Mouse (Mus musculus) CH12.LX (cell line): ENCODE measurements at regions not wholly inside any gene's neighbourhood (a gene's known extent, or its start where the extent isn't known, plus 50 kb on each side); places are given as distances from the start of the nearest gene placed in this dataset.

Experiments
- DNase-seq: peaks from one replicate; pipeline ENCODE4 v3.0.0-alpha.2; 2013; ENCODE audit errors: extremely low read depth
- H3K27ac ChIP-seq: 2 replicates; pipeline ENCODE4 v1.5.1; 2012; ENCODE audit warnings: low read depth, mild to moderate bottlenecking, control low read depth, moderate library complexity; ENCODE audit not compliant: insufficient read depth
- H3K27me3 ChIP-seq: replicated peaks from 2 replicates; pipeline ENCODE3; 2012; ENCODE audit warnings: inconsistent platforms
- H3K36me3 ChIP-seq, 2 experiments: replicated peaks in 1 of 2; 2 replicates each; pipeline versions ENCODE3 to v1.6.1; 2012; ENCODE audit warnings: inconsistent platforms in 1 of 2, low read length in 1 of 2, mild to moderate bottlenecking in 1 of 2, mixed read lengths in 1 of 2, moderate library complexity in 1 of 2; ENCODE audit not compliant: control insufficient read depth in 1 of 2, insufficient read depth in 1 of 2
- H3K4me1 ChIP-seq, 2 experiments: 2 replicates each; pipeline ENCODE4 v1.6.1; 2012; ENCODE audit warnings: inconsistent platforms in 1 of 2, moderate library complexity in 1 of 2; ENCODE audit not compliant: insufficient read depth in 2 of 2, control insufficient read depth in 1 of 2
- H3K4me2 ChIP-seq: 2 replicates; pipeline ENCODE4 v1.6.1; 2012; ENCODE audit warnings: low read depth, mild to moderate bottlenecking, control low read depth; ENCODE audit not compliant: poor library complexity, insufficient read depth, severe bottlenecking
- H3K4me3 ChIP-seq, 3 experiments: fragments of 150-350 bp in 1 of 3; sonication (generic) in 1 of 3; replicated peaks in 1 of 3; 2 replicates each; pipeline versions ENCODE3 to v1.5.1; 2011 to 2012; ENCODE audit warnings: low read depth in 2 of 3, low read length in 2 of 3, mild to moderate bottlenecking in 2 of 3, moderate library complexity in 2 of 3, control low read depth in 1 of 3, improper control_type of control experiment in 1 of 3, inconsistent platforms in 1 of 3, mixed read lengths in 1 of 3; ENCODE audit not compliant: poor library complexity in 1 of 3
- H3K79me2 ChIP-seq: replicated peaks from 2 replicates; pipeline ENCODE4 v1.6.1; 2012; ENCODE audit warnings: mild to moderate bottlenecking, moderate library complexity; ENCODE audit not compliant: control insufficient read depth, poor library complexity, insufficient read depth, severe bottlenecking; ENCODE audit errors: extremely low read depth
- H3K9ac ChIP-seq: 2 replicates; pipeline ENCODE4 v1.6.1; 2012; ENCODE audit warnings: low read depth, mild to moderate bottlenecking, control low read depth, moderate library complexity; ENCODE audit not compliant: insufficient read depth
- H3K9me3 ChIP-seq: replicated peaks from 2 replicates; pipeline ENCODE3; 2012; ENCODE audit warnings: low read length, inconsistent platforms, mixed read lengths
- BHLHE40 ChIP-seq: IDR thresholded peaks from 2 replicates; pipeline ENCODE4 v1.6.1; 2011; ENCODE audit warnings: mild to moderate bottlenecking, low read depth, low read length, improper control_type of control experiment
- CHD1 ChIP-seq: IDR thresholded peaks from 2 replicates; pipeline ENCODE4 v1.6.1; 2012; ENCODE audit warnings: low read depth, low read length, improper control_type of control experiment, inconsistent platforms
- CHD2 ChIP-seq: IDR thresholded peaks from 2 replicates; pipeline ENCODE4 v1.6.1; 2011; ENCODE audit warnings: low read length, improper control_type of control experiment
- E2F4 ChIP-seq: IDR thresholded peaks from 2 replicates; pipeline ENCODE4 v1.6.1; 2011; ENCODE audit warnings: low read depth, low read length, improper control_type of control experiment; ENCODE audit not compliant: insufficient replicate concordance
- ELF1 ChIP-seq: IDR thresholded peaks from 2 replicates; pipeline ENCODE4 v1.6.1; 2014; ENCODE audit warnings: low read depth, mild to moderate bottlenecking, inconsistent platforms, low read length, improper control_type of control experiment
- EP300 ChIP-seq: IDR thresholded peaks from 2 replicates; pipeline ENCODE4 v1.6.1; 2011; ENCODE audit warnings: low read length, improper control_type of control experiment
- GABPA ChIP-seq: IDR thresholded peaks from 2 replicates; pipeline ENCODE4 v1.6.1; 2012; ENCODE audit warnings: low read depth, low read length, improper control_type of control experiment, inconsistent platforms; ENCODE audit not compliant: insufficient replicate concordance
- IRF4 ChIP-seq: IDR thresholded peaks from 2 replicates; pipeline ENCODE4 v1.6.1; 2014; ENCODE audit warnings: low read depth, mild to moderate bottlenecking, inconsistent platforms, low read length, improper control_type of control experiment
- KAT2A ChIP-seq: IDR thresholded peaks from 2 replicates; pipeline ENCODE4 v1.6.1; 2012; ENCODE audit warnings: low read length, improper control_type of control experiment, inconsistent platforms; ENCODE audit not compliant: insufficient replicate concordance
- MAFK ChIP-seq: IDR thresholded peaks from 2 replicates; pipeline ENCODE4 v1.6.1; 2011; ENCODE audit warnings: low read length, improper control_type of control experiment; ENCODE audit not compliant: insufficient replicate concordance
- MAZ ChIP-seq: IDR thresholded peaks from 2 replicates; pipeline ENCODE4 v1.6.1; 2012; ENCODE audit warnings: low read depth, mild to moderate bottlenecking, inconsistent platforms, low read length, improper control_type of control experiment, moderate library complexity
- MEF2A ChIP-seq: IDR thresholded peaks from 2 replicates; pipeline ENCODE4 v1.6.1; 2014; ENCODE audit warnings: low read depth, mild to moderate bottlenecking, inconsistent platforms, low read length, improper control_type of control experiment, borderline replicate concordance
- NELFE ChIP-seq: IDR thresholded peaks from 2 replicates; pipeline ENCODE4 v1.6.1; 2011; ENCODE audit warnings: low read depth, low read length, improper control_type of control experiment
- NRF1 ChIP-seq: IDR thresholded peaks from 2 replicates; pipeline ENCODE4 v1.6.1; 2014; ENCODE audit warnings: low read depth, mild to moderate bottlenecking, inconsistent platforms, low read length, improper control_type of control experiment, moderate library complexity
- PAX5 ChIP-seq: IDR thresholded peaks from 2 replicates; pipeline ENCODE4 v1.6.1; 2012; ENCODE audit warnings: low read length, inconsistent platforms, mixed read lengths
- POLR2AphosphoS2 ChIP-seq: IDR thresholded peaks from 2 replicates; pipeline ENCODE4 v1.6.1; 2011; ENCODE audit warnings: low read depth, low read length, improper control_type of control experiment
- RAD21 ChIP-seq: IDR thresholded peaks from 2 replicates; pipeline ENCODE4 v1.6.1; 2011; ENCODE audit warnings: low read depth, mild to moderate bottlenecking, low read length, improper control_type of control experiment, moderate library complexity
- RCOR1 ChIP-seq: conservative IDR thresholded peaks from 2 replicates; pipeline ENCODE4 v1.6.1; 2012; ENCODE audit warnings: low read depth, mild to moderate bottlenecking, inconsistent platforms, low read length, improper control_type of control experiment
- SIN3A ChIP-seq: IDR thresholded peaks from 2 replicates; pipeline ENCODE4 v1.6.1; 2012; ENCODE audit warnings: low read length, improper control_type of control experiment, inconsistent platforms
- TBP ChIP-seq: conservative IDR thresholded peaks from 2 replicates; pipeline ENCODE4 v1.6.1; 2011; ENCODE audit warnings: low read depth, low read length, improper control_type of control experiment
- UBTF ChIP-seq: IDR thresholded peaks from 2 replicates; pipeline ENCODE4 v1.6.1; 2012; ENCODE audit warnings: low read depth, mild to moderate bottlenecking, inconsistent platforms, low read length, improper control_type of control experiment, moderate library complexity
- USF1 ChIP-seq: IDR thresholded peaks from 2 replicates; pipeline ENCODE4 v1.6.1; 2014; ENCODE audit warnings: low read depth, mild to moderate bottlenecking, inconsistent platforms, low read length, improper control_type of control experiment
- ZC3H11A ChIP-seq: IDR thresholded peaks from 2 replicates; pipeline ENCODE4 v1.6.1; 2012; ENCODE audit warnings: low read depth, mild to moderate bottlenecking, inconsistent platforms, low read length, improper control_type of control experiment
- ZNF384 ChIP-seq: IDR thresholded peaks from 2 replicates; pipeline ENCODE4 v1.6.1; 2012; ENCODE audit warnings: low read depth, low read length, improper control_type of control experiment, inconsistent platforms
- dilution Hi-C: fragments of 300-500 bp; cut with MboI; formaldehyde crosslinking; loops from 2 replicates; pipeline ENCODE4 v1.14.3; 2020; ENCODE audit warnings: low sequenced_read_pairs; ENCODE audit not compliant: extremely low pct_unique_long_range_greater_than_20kb, extremely low pct_ligation_motif_present
- in situ Hi-C: fragments of 300-500 bp; cut with MboI; formaldehyde crosslinking; loops from 3 replicates; pipeline ENCODE4 v1.14.3; 2019; ENCODE audit warnings: low sequenced_read_pairs, low pct_ligation_motif_present, low pct_unique_long_range_greater_than_20kb, mixed read lengths

DNA sequence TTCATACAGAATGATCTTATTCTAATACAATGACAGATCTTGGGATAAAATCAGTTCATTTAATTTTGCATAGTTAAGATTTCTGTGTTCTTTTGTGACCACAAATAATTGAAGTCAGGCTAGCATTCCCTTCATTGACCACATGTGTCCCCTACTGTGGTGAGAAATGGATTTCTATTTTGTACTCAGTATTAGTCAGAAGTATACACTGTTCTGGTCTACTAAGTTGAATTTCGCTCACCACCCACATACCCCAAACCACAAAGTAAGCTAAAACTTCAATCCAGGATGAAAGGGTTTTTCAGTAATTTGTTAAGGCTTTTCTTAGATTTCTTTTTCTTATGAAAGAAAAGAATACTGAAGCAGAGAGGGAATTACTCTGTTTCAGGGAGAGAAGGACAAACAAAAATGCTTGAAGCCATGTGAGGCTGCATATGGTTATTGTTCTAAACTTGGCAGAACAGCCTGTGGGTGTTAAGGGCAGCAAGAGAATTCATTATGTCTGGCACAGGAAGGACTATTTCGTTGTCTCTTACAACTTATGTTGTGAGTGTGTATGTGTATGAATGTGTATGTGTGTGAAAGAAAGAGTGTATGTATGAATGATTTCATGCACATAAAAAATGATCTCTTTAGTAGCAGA lies 928.3 kb downstream of the Robo2 start:
- Histone ChIP-seq H3K79me2 (no peaks in the 10 kb centered on the region), H3K27ac (no peak overlapping the region), H3K9ac (no peak overlapping the region), H3K36me3 (no peaks in the 10 kb centered on the region), H3K4me2 (no peak overlapping the region), H3K27me3 (no peaks in the 10 kb centered on the region), H3K4me1 (no peaks in the 10 kb centered on the region), H3K4me3 (no peak overlapping the region), H3K9me3 (peaks cover 58% of the 10 kb centered on the region)
- DNase-seq, result no peak
- dilution Hi-C loops, result no loop called here
- in situ Hi-C loops, result no loop called here
- no peak for TF ChIP-seq MEF2A
- TF ChIP-seq MAZ, result no peak
- TF ChIP-seq ZNF384, result no peak
- no peak for TF ChIP-seq E2F4
- no peak for TF ChIP-seq UBTF
- TF ChIP-seq BHLHE40, result no peak
- no peak for TF ChIP-seq ELF1
- no peak for TF ChIP-seq GABPA
- TF ChIP-seq CHD2, result no peak
- no peak for TF ChIP-seq IRF4
- TF ChIP-seq ZC3H11A, result no peak
- no peak for TF ChIP-seq RCOR1
- no peak for TF ChIP-seq POLR2AphosphoS2
- TF ChIP-seq RAD21, result no peak
- no peak for TF ChIP-seq USF1
- no peak for TF ChIP-seq MAFK
- TF ChIP-seq NRF1, result no peak
- TF ChIP-seq CHD1, result no peak

DNA sequence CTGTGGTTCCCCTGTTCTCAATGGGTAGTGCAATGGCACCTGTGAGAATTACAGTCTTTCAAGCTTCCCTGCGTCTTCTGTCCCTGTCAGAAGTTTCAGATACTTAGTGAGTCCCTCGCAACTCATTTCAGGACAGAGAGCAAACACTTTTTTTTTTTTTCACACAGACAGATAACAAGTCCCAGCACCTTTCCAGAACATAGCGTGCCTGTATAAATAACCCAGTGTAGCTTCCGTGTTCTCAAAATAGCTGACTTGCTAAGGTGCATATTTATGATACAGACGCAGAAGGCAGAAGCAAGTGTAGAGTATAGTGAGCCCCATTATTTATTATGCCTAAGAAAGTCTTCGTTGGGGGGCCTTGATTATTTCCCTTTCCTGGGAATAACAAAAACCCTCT lies 929.4 kb downstream of the Robo2 start:
- TF ChIP-seq PAX5, result no peak
- no peak for TF ChIP-seq MEF2A
- no peak for TF ChIP-seq KAT2A
- TF ChIP-seq NELFE, result no peak
- TF ChIP-seq SIN3A, result no peak
- no peak for TF ChIP-seq TBP
- TF ChIP-seq EP300, result no peak
- TF ChIP-seq, all 38 proteins: peak for 0
- H3K79me2 ChIP-seq, result no peaks in the 10 kb centered on the region
- H3K27ac ChIP-seq, result no peak overlapping the region
- in situ Hi-C loops (no loop called here), dilution Hi-C loops (no loop called here)
- no peak overlapping the region for H3K4me2 ChIP-seq
- no peak overlapping the region for H3K9ac ChIP-seq
- DNase-seq, result no peak
- H3K4me1 ChIP-seq, result no peaks in the 10 kb centered on the region
- no peaks in the 10 kb centered on the region for H3K27me3 ChIP-seq
- H3K36me3 ChIP-seq, result no peaks in the 10 kb centered on the region
- H3K9me3 ChIP-seq, result peaks cover 53% of the 10 kb centered on the region
- H3K4me3 ChIP-seq, result no peak overlapping the region
